Mouse (Mus musculus) left cerebral cortex, adult 2 months (tissue): ENCODE data around the gene Eps8l3. TPM values are rescaled to one million over a fixed set of nuclear protein-coding genes. Genes with fewer than 3 reads are reported as not detected.
"Not testable (repeated sequence)": the region's sequence is repeated elsewhere in the genome, so short reads cannot be mapped to it uniquely, and the experiment has no call there.

Experiments
- DNase-seq, 2 experiments: peaks; one replicate each; pipeline ENCODE4 v3.0.0; 2021 to 2022; ENCODE audit warnings: low spot score in 2 of 2, mixed read lengths in 1 of 2; ENCODE audit errors: extremely low spot score in 1 of 2
- H3K27ac ChIP-seq: fragments of 200-600 bp; 2 replicates; pipeline ENCODE4 v1.8.1; 2022
- H3K4me3 ChIP-seq: fragments of 200-600 bp; 2 replicates; pipeline ENCODE4 v1.8.1; 2022
- CTCF ChIP-seq: fragments of 200-600 bp; IDR thresholded peaks from 2 replicates; pipeline ENCODE4 v1.8.1; 2022; ENCODE audit warnings: antibody characterized with exemption, mild to moderate bottlenecking, moderate library complexity
- intact Hi-C: fragments of 180-260 bp; cut with DNase I; formaldehyde crosslinking; loops from one replicate; pipeline ENCODE4 v1.15.1; 2025
- total RNA-seq, 2 experiments: library from RNA; stranded (reverse); gene quantifications; 2 replicates each; pipeline ENCODE4 v1.2.3; 2021

Eps8l3 gene
- total RNA-seq, 2 experiments from 2014 or later = not detected

DNA sequence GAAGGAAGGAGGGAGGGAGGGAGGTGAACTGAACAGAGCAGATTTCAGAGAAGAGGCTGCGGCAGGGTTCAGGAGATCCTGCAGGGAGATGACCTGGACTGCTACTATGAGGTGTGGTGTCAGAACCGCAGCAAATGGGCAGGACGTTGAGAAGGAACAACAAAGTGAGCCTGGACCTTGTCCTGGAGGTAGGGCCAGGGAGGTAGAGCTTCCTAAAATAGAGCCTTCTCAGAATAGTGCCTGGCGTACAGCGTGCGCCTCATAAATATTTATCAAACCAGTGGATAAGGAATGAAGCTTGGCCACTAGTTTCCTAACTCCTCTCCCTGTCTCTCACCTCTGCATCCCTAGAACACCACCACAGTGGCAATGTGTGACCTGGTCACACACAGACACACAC lies 19.4 kb upstream of the Eps8l3 start:
- intact Hi-C loops = no loop called here
- Histone ChIP-seq H3K27ac (no peak overlapping the region), H3K4me3 (no peak overlapping the region)
- no peak for TF ChIP-seq CTCF
- DNase-seq = no peak

DNA sequence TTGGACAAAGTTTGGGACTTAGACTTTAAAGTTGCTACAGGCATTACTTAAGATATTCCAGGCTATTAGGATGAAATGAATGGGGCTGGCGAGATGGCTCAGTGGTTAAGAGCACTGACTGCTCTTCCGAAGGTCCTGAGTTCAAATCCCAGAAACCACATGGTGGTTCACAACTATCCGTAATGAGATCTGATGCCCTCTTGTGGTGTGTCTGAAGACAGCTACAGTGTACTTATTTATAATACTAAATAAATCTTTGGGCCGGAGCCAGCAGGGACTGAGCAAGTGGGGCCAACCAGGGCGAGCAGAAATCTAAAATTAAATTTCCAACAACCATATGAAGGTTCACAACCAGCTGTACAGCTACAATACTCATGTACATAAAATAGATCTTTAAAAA lies 15.5 kb upstream of the Eps8l3 start:
- intact Hi-C loops = loop anchor here (10.0 kb wide), 1 partner anchor 227 kb away; the partner anchor contains the start of genes Gm10961 and Strip1

DNA sequence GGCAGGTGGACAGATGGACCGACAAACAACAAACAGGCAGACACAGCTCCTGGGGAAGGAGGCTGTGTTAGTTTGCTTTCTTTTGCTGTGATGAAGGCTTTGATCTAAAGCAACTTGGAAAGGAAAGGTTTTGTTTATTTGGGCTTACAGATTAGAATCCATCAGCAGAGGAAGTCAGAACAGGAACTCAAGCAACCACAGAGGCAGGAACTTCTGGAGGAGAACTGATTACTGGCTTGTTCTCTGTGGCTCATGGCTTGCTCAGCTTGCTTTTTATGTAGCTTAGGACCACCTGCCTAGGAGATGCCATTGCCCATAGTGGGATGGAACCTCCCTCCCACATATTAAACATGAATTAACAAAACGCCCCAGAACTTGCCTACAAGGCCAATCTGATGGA lies 14.6 kb upstream of the Eps8l3 start:
- TF ChIP-seq CTCF = no peak
- Histone ChIP-seq H3K27ac (no peak overlapping the region), H3K4me3 (no peak overlapping the region)
- intact Hi-C loops = loop anchor here (10.0 kb wide), 1 partner anchor 228 kb away; the partner anchor contains the start of genes Gm10961 and Strip1
- no peak for DNase-seq

More for the DNA sequence above, 15.5 kb upstream of the Eps8l3 start:
- H3K27ac ChIP-seq, DNase-seq, H3K4me3 ChIP-seq: not testable (repeated sequence)
- TF ChIP-seq CTCF = peak; percentile 47

DNA sequence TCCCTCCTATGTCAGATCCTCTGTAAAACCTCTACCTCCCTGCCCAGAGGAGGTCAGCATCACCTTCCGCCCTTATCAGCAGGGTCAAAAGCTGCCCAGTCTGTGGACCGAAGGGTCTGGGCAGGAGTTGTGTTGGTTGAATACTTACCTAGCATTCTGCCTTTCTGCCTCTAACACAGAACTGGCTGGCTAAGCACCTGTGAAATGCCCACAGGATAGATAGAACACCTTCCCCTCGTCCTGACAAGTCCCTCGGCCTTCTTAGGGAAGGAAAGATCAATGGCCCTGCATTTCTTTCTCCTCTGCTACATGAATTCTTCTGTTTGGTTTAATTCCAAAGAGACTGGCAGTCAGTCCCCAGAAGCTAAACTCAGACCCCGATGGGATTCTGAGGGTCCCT lies 13.6 kb upstream of the Eps8l3 start:
- H3K4me3 ChIP-seq = no peak overlapping the region
- DNase-seq = no peak
- H3K27ac ChIP-seq = peak overlapping the region; percentile 20; the same call in 1 of the 2 replicates
- intact Hi-C loops = loop anchor here (10.0 kb wide), 1 partner anchor 229 kb away; the partner anchor contains the start of genes Gm10961 and Strip1
- no peak for TF ChIP-seq CTCF

DNA sequence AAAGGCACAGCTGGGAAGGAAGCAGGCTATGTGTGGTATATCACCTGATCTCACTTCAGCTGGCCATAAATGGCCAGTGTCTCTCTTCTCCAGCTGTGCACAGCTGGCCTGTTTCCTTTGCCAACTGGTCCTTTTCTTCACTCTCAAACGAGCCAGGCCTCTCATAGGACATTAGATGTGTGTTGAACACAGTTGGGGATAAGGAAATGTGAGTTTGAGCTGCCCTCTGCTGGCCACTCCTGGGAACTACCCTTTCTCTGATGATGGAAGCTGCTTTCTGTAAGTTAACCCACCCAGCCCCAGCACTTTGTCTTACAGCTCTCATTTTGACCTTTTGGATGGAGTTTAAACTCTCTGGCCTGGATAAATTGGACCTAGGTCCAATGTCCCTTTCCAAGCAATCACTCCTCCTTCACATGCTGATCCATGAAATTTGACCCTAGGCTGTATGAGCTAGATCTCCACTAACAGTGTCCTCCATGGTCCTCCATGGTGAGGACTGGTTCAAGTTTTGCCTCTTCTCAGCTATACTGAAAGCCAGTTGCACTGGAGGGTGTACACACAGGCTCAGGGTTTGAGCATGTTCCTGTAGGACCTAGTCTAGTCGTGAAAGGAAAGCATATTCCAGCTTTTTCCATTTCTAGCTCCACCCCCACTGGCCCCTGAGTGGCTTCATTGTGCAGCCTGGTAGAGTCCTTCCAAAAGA lies 13.0 kb upstream of the Eps8l3 start:
- TF ChIP-seq CTCF = peak; percentile 95
- no peak overlapping the region for H3K4me3 ChIP-seq
- H3K27ac ChIP-seq = peak overlapping the region; percentile 20; the same call in 1 of the 2 replicates
- DNase-seq = peak; percentile 86 to 91
- intact Hi-C loops = loop anchor here (1.0 to 10.0 kb wide), 3 partner anchors 105 to 229 kb away; partner anchors contain the start of genes Ahcyl1, Gm10961 and Strip1

DNA sequence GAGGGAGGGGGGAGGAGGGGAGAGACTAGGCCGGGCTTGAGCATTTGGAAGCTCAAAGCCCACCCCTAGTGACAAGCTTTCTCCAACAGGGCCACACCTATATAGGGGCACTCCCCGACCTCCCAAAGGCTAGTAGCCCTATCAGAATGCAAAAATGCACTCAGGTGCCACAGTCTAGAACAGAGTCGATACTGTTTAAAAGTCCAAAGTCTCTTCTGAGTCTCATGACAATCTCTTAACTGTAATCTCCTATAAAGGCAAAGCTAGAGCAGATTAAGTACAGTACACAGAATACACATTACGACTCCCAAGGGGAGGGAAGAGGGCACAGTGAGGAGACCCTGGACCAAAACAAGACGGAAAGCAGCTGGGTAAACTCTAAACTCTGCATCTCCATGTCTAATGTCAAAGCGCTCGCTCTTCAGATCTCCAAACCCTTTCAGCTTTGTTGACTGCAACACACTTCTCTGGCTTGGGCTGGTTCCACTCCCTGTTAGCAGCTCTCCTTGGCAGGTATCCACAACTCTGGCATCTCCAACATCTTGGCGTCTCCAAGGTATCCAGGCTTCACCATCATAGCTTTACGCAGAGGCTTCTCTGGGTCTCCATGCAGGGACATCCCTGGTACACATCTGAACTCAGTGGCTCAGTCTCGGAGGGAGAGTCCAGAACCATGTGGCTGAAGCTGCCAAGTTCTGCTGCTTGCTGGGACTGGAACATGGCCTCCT lies 11.5 kb upstream of the Eps8l3 start:
- no peak for DNase-seq
- H3K27ac ChIP-seq = no peak overlapping the region
- intact Hi-C loops = loop anchor here (2.0 to 10.0 kb wide), 3 partner anchors 107 to 231 kb away; partner anchors contain the start of genes Gm10961 and Strip1
- TF ChIP-seq CTCF = no peak
- no peak overlapping the region for H3K4me3 ChIP-seq

DNA sequence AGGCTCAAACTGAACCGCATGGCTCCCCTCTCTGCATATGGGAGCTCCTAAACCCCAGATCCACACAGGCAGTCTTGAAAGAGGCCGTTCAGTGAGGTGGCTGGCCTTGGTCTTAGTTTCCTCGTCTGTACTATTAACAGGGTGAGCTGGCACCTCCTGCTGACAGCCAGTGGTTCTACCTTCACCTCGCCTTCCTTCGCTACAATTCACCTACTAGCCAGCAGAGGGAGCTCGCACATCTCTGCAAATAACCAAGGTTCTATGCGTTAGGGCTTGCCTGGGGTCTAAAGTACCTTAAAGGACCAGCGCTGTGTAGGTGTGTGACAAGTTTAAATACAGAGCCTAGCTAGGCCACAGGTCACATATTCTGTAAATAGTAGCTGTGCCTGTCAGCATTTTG lies 9.9 kb upstream of the Eps8l3 start:
- intact Hi-C loops = loop anchor here (1.0 to 10.0 kb wide), 5 partner anchors 51 to 281 kb away; partner anchors contain the start of genes Gm10961 and Strip1
- peak; percentile 83 to 90 for DNase-seq

DNA sequence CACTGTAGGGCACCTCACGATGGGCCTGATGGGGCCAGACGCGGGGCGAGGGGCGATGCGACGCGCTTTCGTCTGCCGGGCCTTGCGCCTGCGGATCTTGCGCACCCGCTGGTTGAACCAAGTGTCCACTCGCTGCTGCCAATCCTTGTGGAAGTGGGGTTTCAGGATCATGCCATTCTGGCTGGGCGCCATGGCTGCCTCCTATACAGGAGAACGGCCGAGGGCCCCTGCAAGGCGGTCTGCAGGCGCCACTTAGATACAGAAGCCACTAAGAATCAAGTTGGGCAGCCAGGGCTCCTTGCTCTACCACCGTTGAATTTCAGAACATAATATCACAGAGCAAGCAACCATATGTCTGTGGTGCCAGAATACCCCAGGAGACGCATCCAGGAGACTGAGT lies 8.6 kb upstream of the Eps8l3 start:
- Histone ChIP-seq H3K27ac (peak overlapping the region; percentile 79), H3K4me3 (no peak overlapping the region)
- intact Hi-C loops = loop anchor here (10.0 kb wide), 1 partner anchor 234 kb away; the partner anchor contains the start of genes Gm10961 and Strip1
- no peak for DNase-seq
- TF ChIP-seq CTCF = no peak

More for the DNA sequence above, 9.9 kb upstream of the Eps8l3 start:
- peak; percentile 99 for TF ChIP-seq CTCF
- no peak overlapping the region for H3K4me3 ChIP-seq
- H3K27ac ChIP-seq = no peak overlapping the region

DNA sequence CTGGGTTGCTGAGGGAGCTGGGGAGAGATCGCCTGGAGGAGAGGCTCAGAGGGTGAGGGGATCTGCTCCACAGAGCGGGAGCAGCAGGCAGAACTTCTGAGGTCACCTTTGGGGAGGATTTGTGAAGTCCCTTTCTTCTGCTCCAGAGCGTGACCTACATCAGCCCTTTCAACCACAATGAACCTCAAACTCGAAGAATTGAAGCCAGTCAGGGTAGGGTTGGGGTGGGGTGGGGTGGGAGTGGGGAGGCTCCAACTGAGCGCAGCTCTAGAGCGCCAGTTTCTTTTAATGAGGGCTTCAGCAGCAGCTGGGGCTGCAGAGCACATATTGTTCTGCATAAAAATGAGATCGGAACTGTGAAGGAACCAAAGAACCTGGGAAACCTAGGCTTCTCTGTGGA lies 7.9 kb upstream of the Eps8l3 start:
- intact Hi-C loops = loop anchor here (10.0 kb wide), 1 partner anchor 234 kb away; the partner anchor contains the start of genes Gm10961 and Strip1
- no peak overlapping the region for H3K4me3 ChIP-seq
- TF ChIP-seq CTCF = no peak
- no peak for DNase-seq
- H3K27ac ChIP-seq = peak overlapping the region; percentile 79

DNA sequence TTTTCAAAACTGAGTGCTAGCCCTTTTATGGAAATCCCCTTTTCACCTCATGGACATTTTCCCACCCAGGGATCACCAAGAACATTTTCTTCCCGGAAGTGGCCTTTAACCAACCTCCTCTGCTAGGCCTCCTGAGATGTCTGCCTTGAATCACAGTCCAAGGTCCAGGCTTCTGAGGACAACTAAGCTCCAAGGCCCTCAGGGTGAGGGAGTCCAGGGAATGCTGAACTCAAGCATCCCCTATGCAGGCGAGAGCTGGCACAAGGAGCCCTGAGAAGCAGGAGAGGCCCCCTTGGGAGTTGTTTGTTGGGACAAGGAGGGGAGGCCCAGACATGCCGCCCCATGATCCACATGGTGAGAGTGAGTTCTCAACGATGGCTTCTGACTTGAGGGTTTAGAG lies 7.1 kb upstream of the Eps8l3 start:
- intact Hi-C loops = loop anchor here (10.0 kb wide), 1 partner anchor 235 kb away; the partner anchor contains the start of genes Gm10961 and Strip1
- no peak overlapping the region for H3K4me3 ChIP-seq
- H3K27ac ChIP-seq = peak overlapping the region; percentile 24; the same call in 1 of the 2 replicates
- TF ChIP-seq CTCF = no peak
- DNase-seq = no peak

DNA sequence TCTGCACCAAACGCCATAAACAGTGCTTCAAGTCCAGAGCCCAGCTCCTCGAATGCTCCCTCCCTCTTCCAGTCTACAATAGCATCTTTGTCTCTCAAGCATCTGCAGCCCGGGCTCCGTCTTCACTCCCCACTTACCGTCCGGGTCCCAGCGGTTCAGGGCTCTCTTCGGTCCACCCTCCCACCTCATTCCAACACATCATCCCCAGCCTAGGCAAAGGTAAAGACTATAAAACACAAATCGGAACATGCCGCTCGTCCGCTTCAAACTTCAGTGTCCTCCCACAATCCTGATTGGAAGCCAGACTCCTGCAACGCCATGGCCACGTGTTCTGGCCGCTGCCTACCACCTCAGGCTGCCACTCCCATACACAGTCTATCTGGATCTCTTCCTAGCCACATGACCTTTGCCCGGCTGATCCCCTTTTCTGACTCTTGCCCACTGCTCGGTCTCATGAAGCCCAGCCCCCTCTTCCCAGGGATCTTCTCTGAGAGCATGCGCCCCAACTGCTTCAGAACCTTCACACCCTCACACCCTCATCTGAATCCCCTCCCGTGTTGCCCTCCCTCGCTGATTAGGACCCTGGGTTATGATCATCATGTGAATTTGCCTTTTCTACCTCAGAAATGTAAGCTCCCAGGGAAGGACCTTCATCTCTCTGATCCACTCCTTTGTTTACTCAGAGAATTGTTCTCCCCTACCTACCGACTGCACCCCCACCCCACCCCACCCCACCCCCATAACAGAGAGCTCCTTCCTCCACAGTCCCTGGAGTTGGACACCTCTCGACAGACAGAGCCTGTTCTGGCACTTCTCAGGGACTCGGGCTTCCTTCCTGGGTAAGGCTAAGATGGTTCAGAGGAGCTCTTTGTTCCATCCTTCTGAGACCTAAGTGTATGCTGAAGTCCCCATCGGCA lies 3.4 kb upstream of the Eps8l3 start:
- intact Hi-C loops = no loop called here
- no peak for DNase-seq
- Histone ChIP-seq H3K27ac (no peak overlapping the region), H3K4me3 (no peak overlapping the region)
- TF ChIP-seq CTCF = no peak
